Mouse (Mus musculus): ENCODE data around the gene Osbpl7. TPM values are rescaled to one million over a fixed set of nuclear protein-coding genes. Genes with fewer than 3 reads are reported as not detected.
A peak's percentile ranks its signal among the peaks of the same experiment; 100 is the strongest.

Osbpl7 gene
- total RNA-seq, 1 experiment, result 6.6 TPM

DNA sequence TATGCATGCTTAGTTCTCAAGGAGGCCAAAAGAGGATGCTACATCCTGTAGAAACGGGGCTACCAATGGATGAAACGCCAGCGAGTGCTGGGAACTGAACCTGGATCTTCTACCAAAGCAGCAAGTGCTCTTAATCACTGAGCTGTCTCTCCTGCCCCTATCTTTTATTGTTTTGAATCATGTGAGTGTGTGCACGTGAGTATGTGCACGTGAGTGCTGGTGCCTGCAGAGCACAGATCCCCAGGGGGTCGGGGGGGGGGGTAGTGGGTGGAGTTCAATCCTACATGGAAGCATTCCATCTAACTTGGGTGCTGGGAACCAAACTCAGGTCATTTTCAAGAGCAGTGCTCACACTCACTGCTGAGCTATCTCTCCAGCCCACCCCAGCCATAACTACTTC is 35.9 kb downstream of the Osbpl7 start:
- DNase-seq (ENCODE audit: low read depth, low spot score), result no peak
- no peaks in the 10 kb centered on the region for H3K36me3 ChIP-seq (ENCODE audit: control insufficient read depth, insufficient read depth, low read length, poor library complexity, severe bottlenecking)

DNA sequence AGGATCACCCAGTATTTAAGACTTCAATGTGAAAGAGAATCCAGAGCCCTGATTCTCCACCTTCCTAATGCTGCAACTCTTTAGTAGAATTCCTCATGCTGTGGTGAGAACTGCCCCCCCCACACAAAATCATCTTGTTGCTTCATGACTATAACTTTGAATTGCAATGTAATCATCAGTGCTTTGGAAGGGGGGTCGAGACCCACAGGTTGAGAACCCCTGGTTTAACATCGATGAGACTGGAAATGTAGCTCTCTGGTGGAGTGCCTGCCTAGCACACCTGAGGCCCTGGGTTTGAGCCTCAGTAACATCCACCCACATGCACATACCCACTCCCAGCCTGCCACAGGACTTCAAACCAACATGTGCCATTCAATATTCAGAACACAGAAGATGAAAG is 44.2 kb downstream of the Osbpl7 start:
- in situ Hi-C loops (cut with MboI; ENCODE audit: low sequenced_read_pairs in 2 of 2, unreplicated experiment in 2 of 2), result no loop called here
- TF ChIP-seq ZC3H11A (IDR thresholded peaks at IDR 0.05; ENCODE audit: borderline replicate concordance, low read depth, low read length) (no peak), ZNF384 (IDR thresholded peaks at IDR 0.05; ENCODE audit: low read depth, low read length) (no peak), HCFC1 (IDR thresholded peaks at IDR 0.05; ENCODE audit: borderline replicate concordance, insufficient read depth, low read length) (no peak), MAFK (IDR thresholded peaks at IDR 0.05; ENCODE audit: insufficient read depth, low read depth, low read length) (no peak), CHD2 (IDR thresholded peaks at IDR 0.05; ENCODE audit: low read depth, low read length) (peak; percentile 91)
- peaks cover 0 to 2% of the 10 kb centered on the region in 2 experiments; a peak in 1 of 4 replicates for H3K4me1 ChIP-seq (ENCODE audit: control insufficient read depth in 2 of 2, insufficient read depth in 2 of 2, low read length in 2 of 2, poor library complexity in 1 of 2)
- H3K9me3 ChIP-seq (ENCODE audit: control insufficient read depth, insufficient read depth, low read depth, low read length), result no peaks in the 10 kb centered on the region
- no peaks in the 10 kb centered on the region for H3K36me3 ChIP-seq (ENCODE audit: control insufficient read depth, insufficient read depth, low read length, poor library complexity, severe bottlenecking)
- H3K27ac ChIP-seq (ENCODE audit: insufficient read depth, low read depth, low read length, poor library complexity, severe bottlenecking), result no peak overlapping the region
- DNase-seq (ENCODE audit: low read depth, low spot score), result no peak
- H3K4me3 ChIP-seq (ENCODE audit: insufficient read depth in 1 of 2, low read depth in 1 of 2, low read length in 2 of 2, poor library complexity in 1 of 2, severe bottlenecking in 1 of 2), result no peak overlapping the region
- no peak overlapping the region for H3K9ac ChIP-seq (ENCODE audit: insufficient read depth, low read depth, low read length, poor library complexity, severe bottlenecking)

More for the DNA sequence above, 35.9 kb downstream of the Osbpl7 start:
- Histone ChIP-seq H3K27ac (ENCODE audit: insufficient read depth, low read depth, low read length, poor library complexity, severe bottlenecking) (no peak overlapping the region; the same call in 1 of the 2 replicates), H3K4me1 (ENCODE audit: control insufficient read depth in 2 of 2, insufficient read depth in 2 of 2, low read length in 2 of 2, poor library complexity in 1 of 2) (peaks cover 3 to 10% of the 10 kb centered on the region in 2 experiments; a peak in 3 of 4 replicates), H3K9me3 (ENCODE audit: control insufficient read depth, insufficient read depth, low read depth, low read length) (no peaks in the 10 kb centered on the region), H3K9ac (ENCODE audit: insufficient read depth, low read depth, low read length, poor library complexity, severe bottlenecking) (no peak overlapping the region), H3K4me3 (ENCODE audit: insufficient read depth in 1 of 2, low read depth in 1 of 2, low read length in 2 of 2, poor library complexity in 1 of 2, severe bottlenecking in 1 of 2) (no peak overlapping the region)
- in situ Hi-C loops (cut with MboI; ENCODE audit: low sequenced_read_pairs in 2 of 2, unreplicated experiment in 2 of 2), result no loop called here
- TF ChIP-seq HCFC1 (IDR thresholded peaks at IDR 0.05; ENCODE audit: borderline replicate concordance, insufficient read depth, low read length), result no peak
- no peak for TF ChIP-seq ZNF384 (IDR thresholded peaks at IDR 0.05; ENCODE audit: low read depth, low read length)
- no peak for TF ChIP-seq CHD2 (IDR thresholded peaks at IDR 0.05; ENCODE audit: low read depth, low read length)
- no peak for TF ChIP-seq ZC3H11A (IDR thresholded peaks at IDR 0.05; ENCODE audit: borderline replicate concordance, low read depth, low read length)
- TF ChIP-seq MAFK (IDR thresholded peaks at IDR 0.05; ENCODE audit: insufficient read depth, low read depth, low read length), result no peak

DNA sequence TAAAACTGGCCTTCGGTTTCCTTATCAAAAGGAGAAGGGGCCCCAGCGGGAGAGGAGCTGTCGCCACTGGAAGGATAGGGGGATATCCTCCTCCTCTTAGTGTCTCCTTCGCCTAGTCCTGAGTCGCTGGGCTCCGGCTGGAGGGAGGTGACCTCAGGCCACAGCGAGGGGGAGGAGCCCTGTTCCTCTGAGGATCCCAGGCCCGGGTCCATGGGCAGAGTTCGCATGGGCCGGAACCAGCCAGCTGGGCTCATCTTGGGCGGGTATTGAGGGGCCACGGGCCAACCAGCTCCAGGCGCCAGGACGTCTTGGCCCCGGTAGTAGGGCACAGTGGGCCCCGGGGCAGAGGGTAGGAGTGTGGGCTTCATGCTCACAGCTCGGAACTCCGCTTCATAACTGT is 48.4 kb downstream of the Osbpl7 start:
- no peak for TF ChIP-seq ZC3H11A (IDR thresholded peaks at IDR 0.05; ENCODE audit: borderline replicate concordance, low read depth, low read length)
- no peak for TF ChIP-seq CHD2 (IDR thresholded peaks at IDR 0.05; ENCODE audit: low read depth, low read length)
- no peak for TF ChIP-seq MAFK (IDR thresholded peaks at IDR 0.05; ENCODE audit: insufficient read depth, low read depth, low read length)
- TF ChIP-seq HCFC1 (IDR thresholded peaks at IDR 0.05; ENCODE audit: borderline replicate concordance, insufficient read depth, low read length), result no peak
- no peak for TF ChIP-seq ZNF384 (IDR thresholded peaks at IDR 0.05; ENCODE audit: low read depth, low read length)
- H3K36me3 ChIP-seq (ENCODE audit: control insufficient read depth, insufficient read depth, low read length, poor library complexity, severe bottlenecking), result no peaks in the 10 kb centered on the region
- H3K4me1 ChIP-seq (ENCODE audit: control insufficient read depth in 2 of 2, insufficient read depth in 2 of 2, low read length in 2 of 2, poor library complexity in 1 of 2), result peaks cover 0 to 2% of the 10 kb centered on the region in 2 experiments; a peak in 1 of 4 replicates
- in situ Hi-C loops (cut with MboI; ENCODE audit: low sequenced_read_pairs in 2 of 2, unreplicated experiment in 2 of 2), result no loop called here
- H3K27ac ChIP-seq (ENCODE audit: insufficient read depth, low read depth, low read length, poor library complexity, severe bottlenecking), result no peak overlapping the region
- no peak overlapping the region for H3K9ac ChIP-seq (ENCODE audit: insufficient read depth, low read depth, low read length, poor library complexity, severe bottlenecking)
- H3K9me3 ChIP-seq (ENCODE audit: control insufficient read depth, insufficient read depth, low read depth, low read length), result no peaks in the 10 kb centered on the region
- peak overlapping the region; percentile 23 to 36; a peak in 2 of 4 replicates for H3K4me3 ChIP-seq (ENCODE audit: insufficient read depth in 1 of 2, low read depth in 1 of 2, low read length in 2 of 2, poor library complexity in 1 of 2, severe bottlenecking in 1 of 2)
- DNase-seq (ENCODE audit: low read depth, low spot score), result no peak

DNA sequence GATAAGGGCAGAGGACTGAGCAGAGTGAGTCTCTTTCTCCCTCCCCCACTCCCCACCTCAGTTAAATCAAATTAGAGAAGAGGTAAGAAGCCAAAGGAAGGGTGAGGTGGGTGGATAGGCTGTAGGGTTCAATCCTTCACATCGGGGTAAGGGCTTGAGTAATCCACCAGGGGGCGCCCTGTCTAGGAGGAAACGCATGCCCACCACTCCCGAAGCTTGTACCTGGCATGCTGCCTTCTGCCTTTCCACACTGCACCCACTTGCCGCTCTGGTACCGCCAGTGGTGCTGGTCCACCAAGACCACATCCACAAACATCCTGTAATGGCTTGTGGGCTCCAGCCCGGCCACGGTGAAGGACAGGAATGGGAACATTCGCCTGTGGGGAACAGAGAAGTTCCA is 51.3 kb downstream of the Osbpl7 start:
- H3K36me3 ChIP-seq (ENCODE audit: control insufficient read depth, insufficient read depth, low read length, poor library complexity, severe bottlenecking), result no peaks in the 10 kb centered on the region
- no peak overlapping the region for H3K27ac ChIP-seq (ENCODE audit: insufficient read depth, low read depth, low read length, poor library complexity, severe bottlenecking)
- H3K9ac ChIP-seq (ENCODE audit: insufficient read depth, low read depth, low read length, poor library complexity, severe bottlenecking), result no peak overlapping the region
- in situ Hi-C loops (cut with MboI; ENCODE audit: low sequenced_read_pairs in 2 of 2, unreplicated experiment in 2 of 2), result no loop called here
- DNase-seq (ENCODE audit: low read depth, low spot score), result peak; percentile 56
- H3K4me3 ChIP-seq (ENCODE audit: insufficient read depth in 1 of 2, low read depth in 1 of 2, low read length in 2 of 2, poor library complexity in 1 of 2, severe bottlenecking in 1 of 2), result no peak overlapping the region
- H3K9me3 ChIP-seq (ENCODE audit: control insufficient read depth, insufficient read depth, low read depth, low read length), result no peaks in the 10 kb centered on the region
- peaks cover 0 to 2% of the 10 kb centered on the region in 2 experiments; a peak in 1 of 4 replicates for H3K4me1 ChIP-seq (ENCODE audit: control insufficient read depth in 2 of 2, insufficient read depth in 2 of 2, low read length in 2 of 2, poor library complexity in 1 of 2)
- no peak for TF ChIP-seq ZC3H11A (IDR thresholded peaks at IDR 0.05; ENCODE audit: borderline replicate concordance, low read depth, low read length)
- TF ChIP-seq CHD2 (IDR thresholded peaks at IDR 0.05; ENCODE audit: low read depth, low read length), result no peak
- TF ChIP-seq ZNF384 (IDR thresholded peaks at IDR 0.05; ENCODE audit: low read depth, low read length), result no peak
- TF ChIP-seq MAFK (IDR thresholded peaks at IDR 0.05; ENCODE audit: insufficient read depth, low read depth, low read length), result no peak
- no peak for TF ChIP-seq HCFC1 (IDR thresholded peaks at IDR 0.05; ENCODE audit: borderline replicate concordance, insufficient read depth, low read length)
